Mouse (Mus musculus): ENCODE measurements around the gene Hsp90ab1.

- TF ChIP-seq CTCF (IDR thresholded peaks at IDR 0.05; ENCODE audit: low read depth) (no peak), EP300 (optimal IDR thresholded peaks at IDR 0.05) (no peak)
Observed at GRCm38 (mm10) chr17:45553065-45553464, 20.0 kb downstream of the Hsp90ab1 start.
